Mouse (Mus musculus): ENCODE measurements around the gene Glcci1.

DNA sequence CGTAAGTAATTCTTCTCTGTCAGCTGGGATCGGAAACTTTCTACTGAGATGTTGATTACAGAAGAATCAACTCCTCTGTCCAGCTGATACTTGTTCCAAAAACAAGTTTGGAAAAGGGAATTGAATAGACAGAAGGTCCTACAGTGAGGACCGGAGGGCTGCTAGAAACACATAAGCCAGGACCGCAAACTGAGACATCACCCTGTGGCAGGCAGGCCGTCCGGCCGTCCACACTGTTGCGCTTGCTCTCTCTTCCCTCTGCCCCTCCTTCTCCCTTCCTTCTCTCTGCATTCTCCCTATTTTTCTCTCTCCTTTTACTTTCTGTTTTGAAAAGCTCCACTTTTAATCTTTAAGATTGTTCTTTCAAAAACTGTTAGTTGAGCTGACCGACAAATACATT, 82.3 kb downstream of the Glcci1 start:
- TF ChIP-seq CTCF (IDR thresholded peaks at IDR 0.05; ENCODE audit: insufficient read depth, low read depth, low read length) (no peak), POLR2A (IDR thresholded peaks at IDR 0.05; ENCODE audit: insufficient read depth, low read depth, low read length) (no peak)

Data from olfactory bulb, adult 2 months (tissue).